Mouse (Mus musculus) thymus, postnatal 0 days (tissue): ENCODE data around the gene Ank. TPM values are rescaled to one million over a fixed set of nuclear protein-coding genes. Genes with fewer than 3 reads are reported as not detected.

Experiments used
- DNase-seq: peaks from one replicate; pipeline ENCODE4 v3.0.0-alpha.2; 2015; ENCODE audit warnings: low spot score
- polyA plus RNA-seq: library from polyadenylated mRNA; unstranded; fragments of >200 nt; fragmentation: Nextera tagmentation; extraction: Ambion mirVana; gene quantifications from 2 replicates; pipeline ENCODE4 v1.2.1, GENCODE M21; 2015

Ank gene
- polyA plus RNA-seq, 1 experiment from 2014 or later: 3.6 TPM

- DNase-seq: no peak
These were observed 104.7 kb downstream of the Ank start for GRCm38 (mm10) chr15:27571179-27571578.

GRCm38 (mm10) chr15:27574992-27575781 lies 108.7 kb downstream of the Ank start:
- no peak for DNase-seq

- no peak for DNase-seq
These were observed 109.5 kb downstream of the Ank start for GRCm38 (mm10) chr15:27575932-27576331.

- DNase-seq: no peak
These were observed 110.4 kb downstream of the Ank start for GRCm38 (mm10) chr15:27576886-27577285.

GRCm38 (mm10) chr15:27577915-27578780 lies 111.7 kb downstream of the Ank start:
- no peak for DNase-seq

GRCm38 (mm10) chr15:27578918-27579317 lies 112.4 kb downstream of the Ank start:
- no peak for DNase-seq

GRCm38 (mm10) chr15:27579853-27580252 lies 113.4 kb downstream of the Ank start:
- DNase-seq: no peak

GRCm38 (mm10) chr15:27580771-27581170 lies 114.3 kb downstream of the Ank start:
- no peak for DNase-seq

GRCm38 (mm10) chr15:27581640-27582039 lies 115.2 kb downstream of the Ank start:
- DNase-seq: no peak

GRCm38 (mm10) chr15:27582428-27582827 lies 116.0 kb downstream of the Ank start:
- DNase-seq: peak; percentile 17

- no peak for DNase-seq
These were observed 116.6 kb downstream of the Ank start for GRCm38 (mm10) chr15:27583042-27583441.

- DNase-seq: no peak
These were observed 117.1 kb downstream of the Ank start for GRCm38 (mm10) chr15:27583620-27584019.

GRCm38 (mm10) chr15:27585466-27586092 lies 119.1 kb downstream of the Ank start:
- DNase-seq: no peak

GRCm38 (mm10) chr15:27586093-27586480 lies 119.6 kb downstream of the Ank start:
- DNase-seq: no peak

- peak; percentile 18 for DNase-seq
These were observed 121.8 kb downstream of the Ank start for GRCm38 (mm10) chr15:27588087-27588826.

- no peak for DNase-seq
These were observed 124.3 kb downstream of the Ank start for GRCm38 (mm10) chr15:27590812-27591211.

GRCm38 (mm10) chr15:27592620-27593320 lies 126.3 kb downstream of the Ank start:
- DNase-seq: no peak

- no peak for DNase-seq
These were observed 127.2 kb downstream of the Ank start for GRCm38 (mm10) chr15:27593717-27594116.

- no peak for DNase-seq
These were observed 128.5 kb downstream of the Ank start for GRCm38 (mm10) chr15:27594973-27595372.

GRCm38 (mm10) chr15:27595560-27595959 lies 129.1 kb downstream of the Ank start:
- no peak for DNase-seq
